Mouse (Mus musculus) common myeloid progenitor, adult 5-6 weeks (primary cell): ENCODE measurements around the gene Tspan17. TPM values are rescaled to one million over a fixed set of nuclear protein-coding genes. Genes with fewer than 3 reads are reported as not detected.

Experiments used
- ATAC-seq: replicated peaks from 2 replicates; pipeline ENCODE4 v1.8.0; 2016; ENCODE audit warnings: low read depth, mild to moderate bottlenecking, moderate TSS enrichment, inconsistent platforms; ENCODE audit not compliant: poor library complexity, severe bottlenecking
- total RNA-seq: library from RNA; stranded (forward); fragments of 200-1000, 187-1606 nt; gene quantifications from 2 replicates; pipeline ENCODE4 v1.2.3, GENCODE M21; 2017

Tspan17 gene
- total RNA-seq, 1 experiment from 2014 or later: 0.82 TPM

- ATAC-seq: no peak
Measured at GRCm38 (mm10) chr13:54844579-54844978, 55.4 kb downstream of the Tspan17 start.

Other genes starting within 250 kb of the Tspan17 start
- 16.2 and 28.2 TPM in 2 replicates for gene 4833439L19Rik, start 223.9 kb upstream of the Tspan17 start, total RNA-seq
- 7.9 and 13.7 TPM in 2 replicates for gene Arl10, start 214.4 kb upstream of the Tspan17 start, total RNA-seq
- gene Nop16, start 199.3 kb upstream of the Tspan17 start, total RNA-seq: 51.0 and 70.5 TPM in 2 replicates
- 45.8 and 52.8 TPM in 2 replicates for gene Higd2a, start 199.2 kb upstream of the Tspan17 start, total RNA-seq
- gene Cltb, start 178.0 kb upstream of the Tspan17 start, total RNA-seq: 13.4 and 23.5 TPM in 2 replicates
- gene Faf2, start 167.6 kb upstream of the Tspan17 start, total RNA-seq: 35.5 and 63.5 TPM in 2 replicates
- 25.4 and 27.6 TPM in 2 replicates for gene Rnf44, start 95.5 kb upstream of the Tspan17 start, total RNA-seq
- not detected in 2 replicates for gene Cdhr2, start 87.9 kb upstream of the Tspan17 start, total RNA-seq
- gene Gprin1, start 39.5 kb upstream of the Tspan17 start, total RNA-seq: not detected in 2 replicates
- not detected in 2 replicates for gene Sncb, start 22.8 kb upstream of the Tspan17 start, total RNA-seq
- not detected in 2 replicates for gene Eif4e1b, start 5.4 kb upstream of the Tspan17 start, total RNA-seq
- gene Unc5a, start 160.0 kb downstream of the Tspan17 start, total RNA-seq: 0.58 and 6.3 TPM in 2 replicates
- 42.4 and 54.0 TPM in 2 replicates for gene Hk3, start 232.0 kb downstream of the Tspan17 start, total RNA-seq